Mouse (Mus musculus): ENCODE results near the gene Gxylt1. TPM values are rescaled to one million over a fixed set of nuclear protein-coding genes. Genes with fewer than 3 reads are reported as not detected.

Gene Gxylt1
- total RNA-seq, 2 experiments from 2014 or later, result 8.9 to 10.8 TPM

DNA sequence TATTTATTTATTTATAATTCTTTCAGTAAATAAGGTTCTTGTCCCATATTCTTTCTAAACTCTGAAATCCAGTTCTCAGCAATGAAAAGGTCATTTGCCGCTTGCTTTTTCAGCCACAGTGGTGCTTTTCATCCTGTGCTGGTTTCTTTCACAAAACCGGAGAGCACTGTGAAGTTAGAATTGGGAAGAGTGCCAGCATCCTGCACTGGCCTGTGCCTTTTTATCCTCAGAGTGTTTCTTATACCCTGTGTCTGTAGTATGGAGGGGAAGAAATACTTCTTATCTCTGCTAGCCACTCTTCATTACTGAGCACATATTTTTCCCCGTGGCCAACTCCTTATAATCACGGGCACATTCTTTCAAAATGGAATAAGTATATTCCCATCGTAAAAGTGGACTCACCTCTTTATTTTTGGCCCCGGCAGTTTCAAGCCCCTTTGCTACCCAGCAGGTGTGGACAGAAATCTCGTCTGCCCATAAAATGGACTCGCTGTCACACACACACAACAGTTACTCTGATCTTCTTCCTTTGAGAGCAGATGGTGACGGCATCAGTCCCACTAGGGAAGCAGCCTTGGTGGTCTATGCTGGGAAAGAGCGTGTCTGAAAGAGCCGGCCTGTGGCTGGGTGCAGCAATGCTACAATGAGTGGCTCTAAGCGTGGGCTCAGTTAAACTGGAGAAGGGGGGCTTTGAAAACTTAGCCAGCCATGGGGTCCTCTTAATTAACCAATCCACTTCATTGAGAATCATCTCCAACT lies 83.4 kb downstream of the Gxylt1 start:
- Histone ChIP-seq H3K4me3 (no peak overlapping the region), H3K27ac (no peak overlapping the region)
- no peak for DNase-seq (ENCODE audit: low spot score in 2 of 2)
- TF ChIP-seq CTCF (conservative IDR thresholded peaks at IDR 0.05), result no peak

Other genes starting within 250 kb of the Gxylt1 start
- 10 to 100 TPM; 85.7 to 87.2 TPM for gene Yaf2, start 61.8 kb upstream of the Gxylt1 start, total RNA-seq (2021)
- 10 to 100 TPM; 71.0 to 80.2 TPM for gene Zcrb1, start 123.2 kb upstream of the Gxylt1 start, total RNA-seq (2021)
- 10 to 100 TPM; 39.2 to 41.3 TPM for gene Pphln1, start 123.2 kb upstream of the Gxylt1 start, total RNA-seq (2021)